In the genomic region with DNA sequence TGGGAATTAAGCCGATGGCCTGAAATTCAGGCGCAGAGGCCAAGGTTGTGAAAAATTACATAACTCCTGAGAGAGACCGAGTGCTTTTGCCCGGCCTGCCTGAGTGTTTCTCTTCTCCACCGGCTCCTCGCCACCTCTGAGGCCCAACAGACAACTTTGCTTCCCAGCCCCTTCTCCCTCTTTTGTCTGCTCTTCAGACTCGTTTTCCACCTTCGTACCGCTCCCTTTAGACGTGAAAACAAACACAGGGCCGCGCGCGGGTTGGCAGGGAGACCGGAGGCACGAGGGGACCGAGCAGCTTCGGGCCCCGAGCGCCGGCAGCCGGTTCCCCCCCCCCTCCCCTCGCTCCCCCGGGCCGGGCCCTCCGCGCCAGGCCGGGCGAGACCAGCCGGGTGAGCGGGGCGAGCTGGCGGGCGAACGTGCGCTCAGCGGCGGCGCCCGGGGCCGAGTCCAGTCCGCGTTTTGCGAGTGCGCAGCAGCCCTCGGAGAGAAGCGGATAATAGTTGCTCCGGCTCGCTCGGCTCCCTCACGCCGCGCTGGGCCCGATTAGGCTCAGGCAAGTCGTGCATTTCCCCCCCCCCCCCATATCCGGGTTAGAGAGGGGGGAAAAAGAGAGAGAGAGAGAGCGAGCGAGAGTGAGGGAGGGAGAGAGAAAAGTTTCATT, we compare ENCODE assay signal across 7 mouse cellular contexts. TPM values are rescaled to one million over a fixed set of nuclear protein-coding genes. Genes with fewer than 3 reads are reported as not detected.
DNase-seq lines count a peak whose midpoint lies in the region; ATAC-seq lines count a peak whose summit lies in the region.

Gene Arid1b (plus strand): TSS at position 493 of the 664 bp plus-strand sequence.

- H3K27me3 ChIP-seq in intestine, embryonic 14.5 days (replicated peaks; ENCODE audit: control insufficient read depth, insufficient read depth, low read length) = no peaks in the 10 kb centered on the region
- no peaks in the 10 kb centered on the region for H3K27me3 ChIP-seq in limb, embryonic 10.5 days (ENCODE audit: low read depth, poor library complexity, severe bottlenecking)
- peaks cover 4% of the 10 kb centered on the region for H3K27me3 ChIP-seq in midbrain, embryonic 11.5 days (ENCODE audit: control insufficient read depth, insufficient read depth, low read length)

- H3K9ac ChIP-seq in intestine, embryonic 14.5 days (ENCODE audit: low read length) = peak within 1 kb of the TSS; percentile 100
- H3K9ac ChIP-seq in midbrain, embryonic 11.5 days (ENCODE audit: low read length) = peak within 1 kb of the TSS; percentile 100

- ATAC-seq in intestine, embryonic 14.5 days (replicated peaks; ENCODE audit: low FRiP score, low TSS enrichment, low read depth) = peak; percentile 70
- peak; percentile 73 for ATAC-seq in midbrain, embryonic 11.5 days (ENCODE audit: low FRiP score)

- intact Hi-C loops in gastrocnemius, postnatal 36 days (cut with DNase I) = loop anchor here (1.0 to 5.0 kb wide), 3 partner anchors 86 to 217 kb away; no protein-coding TSS in a partner anchor

- peak within 1 kb of the TSS; percentile 80 for H3K4me3 ChIP-seq in intestine, embryonic 14.5 days (ENCODE audit: low read depth, low read length)
- H3K4me3 ChIP-seq in limb, embryonic 10.5 days = peak within 1 kb of the TSS; percentile 97
- peak within 1 kb of the TSS; percentile 73 for H3K4me3 ChIP-seq in midbrain, embryonic 11.5 days (ENCODE audit: low read depth, low read length)

- H3K36me3 ChIP-seq in intestine, embryonic 14.5 days (ENCODE audit: control insufficient read depth, insufficient read depth, low read length) = no peaks in the 10 kb centered on the region
- no peaks in the 10 kb centered on the region for H3K36me3 ChIP-seq in limb, embryonic 10.5 days
- H3K36me3 ChIP-seq in midbrain, embryonic 11.5 days (ENCODE audit: control insufficient read depth, insufficient read depth, low read length) = no peaks in the 10 kb centered on the region

- peak within 1 kb of the TSS; percentile 100 for H3K27ac ChIP-seq in intestine, embryonic 14.5 days (ENCODE audit: low read depth)
- peak within 1 kb of the TSS; percentile 100 for H3K27ac ChIP-seq in limb, embryonic 10.5 days
- H3K27ac ChIP-seq in midbrain, embryonic 11.5 days (ENCODE audit: low read depth, low read length) = peak within 1 kb of the TSS; percentile 100

- WGBS in intestine, embryonic 14.5 days = under 1% methylated on average over 55 of the region's 58 CpGs
- under 1% methylated on average over 56 of the region's 58 CpGs for WGBS in limb, embryonic 10.5 days
- under 1% methylated on average over 54 of the region's 58 CpGs for WGBS in midbrain, embryonic 11.5 days

- peak within 1 kb of the TSS; percentile 81 for H3K4me2 ChIP-seq in intestine, embryonic 14.5 days (ENCODE audit: low read length)
- H3K4me2 ChIP-seq in midbrain, embryonic 11.5 days = peak within 1 kb of the TSS; percentile 64

- H3K9me3 ChIP-seq in intestine, embryonic 14.5 days (ENCODE audit: control insufficient read depth, low read length) = no peaks in the 10 kb centered on the region
- no peaks in the 10 kb centered on the region for H3K9me3 ChIP-seq in limb, embryonic 10.5 days (replicated peaks)
- H3K9me3 ChIP-seq in midbrain, embryonic 11.5 days (ENCODE audit: control insufficient read depth, low read length) = no peaks in the 10 kb centered on the region

- peak; percentile 87 for DNase-seq in adrenal gland, adult 2 months
- DNase-seq in embryo, embryonic 11 days = peak; percentile 93
- peak; percentile 75 to 76 for DNase-seq in gastrocnemius, postnatal 36 days
- peak; percentile 92 for DNase-seq in intestine, embryonic 14.5 days (ENCODE audit: low spot score)
- DNase-seq in limb, embryonic 10.5 days (ENCODE audit: low spot score) = peak; percentile 92
- DNase-seq in midbrain, embryonic 11.5 days (ENCODE audit: low spot score, missing footprints) = peak; percentile 99
- peak; percentile 85 for DNase-seq in skeletal muscle tissue, adult 2 months (ENCODE audit: low read depth, low spot score)

- H3K4me1 ChIP-seq in intestine, embryonic 14.5 days (replicated peaks; ENCODE audit: control insufficient read depth, insufficient read depth, low read length) = peaks cover 11% of the 10 kb centered on the region
- H3K4me1 ChIP-seq in limb, embryonic 10.5 days = peaks cover 26% of the 10 kb centered on the region
- H3K4me1 ChIP-seq in midbrain, embryonic 11.5 days (ENCODE audit: control insufficient read depth, insufficient read depth, low read length) = peaks cover 26% of the 10 kb centered on the region

RNA-seq across cellular contexts. Expression of gene Arid1b, which starts in this region (rescaled TPM):
- total RNA-seq in adrenal gland, adult 2 months (2021) = 10 to 100 TPM; 52.1 to 83.8 TPM
- 130 and 174 TPM in 2 replicates for polyA plus RNA-seq in adrenal gland, adult 2 months (2012; rRNA removed)
- total RNA-seq in gastrocnemius, postnatal 36 days (2021) = 10 to 100 TPM; 28.6 to 31.6 TPM
- polyA plus RNA-seq in intestine, embryonic 14.5 days (2014; fragmentation: Nextera tagmentation; extraction: Ambion mirVana) = 14.9 and 16.4 TPM in 2 replicates
- 10.7 and 12.5 TPM in 2 replicates for polyA plus RNA-seq in limb, embryonic 10.5 days (2016; fragmentation: Nextera tagmentation; extraction: Ambion mirVana)
- polyA plus RNA-seq in midbrain, embryonic 11.5 days (2014; fragmentation: Nextera tagmentation; extraction: Ambion mirVana) = 11.6 and 12.2 TPM in 2 replicates

Comparison
In these comparisons a context has a peak if more than half of its experiments do, and no peak if none do; other contexts are left out.
1. Peak in every context shown above with its lines: DNase-seq, ATAC-seq, H3K4me3 ChIP-seq and H3K27ac ChIP-seq.